Mouse (Mus musculus) midbrain, postnatal 0 days (tissue): ENCODE data around the gene Eid1. TPM values are rescaled to one million over a fixed set of nuclear protein-coding genes. Genes with fewer than 3 reads are reported as not detected.
A peak's percentile ranks its signal among the peaks of the same experiment; 100 is the strongest.

Experiments
- ATAC-seq: fragments of 200-750 bp; cut with Nextera tagmentation; 2 replicates; pipeline ENCODE4 v1.8.0; 2017; ENCODE audit warnings: moderate number of reproducible peaks, mild to moderate bottlenecking, moderate TSS enrichment, moderate library complexity; ENCODE audit not compliant: low FRiP score
- DNase-seq: peaks from one replicate; pipeline ENCODE4 v3.0.0-alpha.2; 2015; ENCODE audit warnings: low spot score
- H3K27ac ChIP-seq: fragments of 300-500 bp; sonication (generic); 2 replicates; pipeline ENCODE4 v1.5.1; 2014; ENCODE audit warnings: low read depth, mild to moderate bottlenecking, low read length, mixed read lengths
- H3K27me3 ChIP-seq: fragments of 300-500 bp; sonication (generic); 2 replicates; pipeline ENCODE4 v1.6.1; 2014; ENCODE audit warnings: low read length, control low read depth, mixed read lengths; ENCODE audit not compliant: insufficient read depth
- H3K36me3 ChIP-seq: fragments of 300-500 bp; sonication (generic); 2 replicates; pipeline ENCODE4 v1.6.1; 2014; ENCODE audit warnings: low read length, control low read depth, mixed read lengths; ENCODE audit not compliant: insufficient read depth
- H3K4me1 ChIP-seq: fragments of 300-500 bp; sonication (generic); 2 replicates; pipeline ENCODE4 v1.6.1; 2014; ENCODE audit warnings: mild to moderate bottlenecking, control low read depth, antibody characterized with exemption, low read length, mixed read lengths; ENCODE audit not compliant: insufficient read depth
- H3K4me2 ChIP-seq: fragments of 300-500 bp; sonication (generic); 2 replicates; pipeline ENCODE4 v1.6.1; 2014; ENCODE audit warnings: low read depth, mild to moderate bottlenecking, low read length, mixed read lengths; ENCODE audit not compliant: poor library complexity, severe bottlenecking
- H3K4me3 ChIP-seq: fragments of 300-500 bp; sonication (generic); 2 replicates; pipeline ENCODE4 v1.5.1; 2014; ENCODE audit warnings: low read depth, mild to moderate bottlenecking, low read length, moderate library complexity
- H3K9ac ChIP-seq: fragments of 300-500 bp; sonication (generic); replicated peaks from 2 replicates; pipeline ENCODE4 v1.6.1; 2014; ENCODE audit warnings: mild to moderate bottlenecking, low read length, moderate library complexity, mixed read lengths; ENCODE audit not compliant: poor library complexity, severe bottlenecking
- H3K9me3 ChIP-seq: fragments of 300-500 bp; sonication (generic); 2 replicates; pipeline ENCODE4 v1.6.1; 2016; ENCODE audit warnings: low read length, control low read depth
- CTCF ChIP-seq: IDR thresholded peaks from 2 replicates; pipeline ENCODE4 v1.5.1; 2016; ENCODE audit warnings: antibody characterized with exemption, mild to moderate bottlenecking
- WGBS: fragments of 180-500 bp; shearing (Covaris S2); extraction: QIAGEN DNeasy Blood & Tissue Kit; methylation state at CpG from one replicate; pipeline ENCODE4 v1.1.7; 2014; 5-methylcytosine and 5-hydroxymethylcytosine counted together
- polyA plus RNA-seq: library from polyadenylated mRNA; unstranded; fragments of >200 nt; fragmentation: Nextera tagmentation; extraction: Ambion mirVana; gene quantifications from 2 replicates; pipeline ENCODE4 v1.2.1, GENCODE M21; 2015
- total RNA-seq: library from RNA; depleted of rRNA; stranded (reverse); fragments of >200 nt; gene quantifications from 2 replicates; pipeline ENCODE4 v1.2.3, GENCODE M21; 2014; rRNA removed

The Eid1 gene
- total RNA-seq, result 428 and 544 TPM in 2 replicates
- 421 and 465 TPM in 2 replicates for polyA plus RNA-seq

- Histone ChIP-seq H3K9ac (peak within 1 kb of the TSS; percentile 96), H3K4me1 (no peaks in the 10 kb centered on the region), H3K4me2 (peak within 1 kb of the TSS; percentile 53), H3K27me3 (no peaks in the 10 kb centered on the region), H3K9me3 (no peaks in the 10 kb centered on the region), H3K27ac (peak within 1 kb of the TSS; percentile 98), H3K36me3 (no peaks in the 10 kb centered on the region), H3K4me3 (peak within 1 kb of the TSS; percentile 91)
- DNase-seq, result peak; percentile 94
- 0% methylated on average over 55 of the region's 79 CpGs for WGBS
- no peak; the same call in 1 of the 2 replicates for TF ChIP-seq CTCF
- ATAC-seq, result peak; percentile 97
Observed at GRCm38 (mm10) chr2:125672957-125673631, at the start of gene Eid1. Gene Eid1 (plus strand): TSS chr2:125673095.

- H3K36me3 ChIP-seq, result peaks cover 4% of the 10 kb centered on the region; the same call in 1 of the 2 replicates
- no peak overlapping the region for H3K4me2 ChIP-seq
- no peak overlapping the region for H3K4me3 ChIP-seq
- no peaks in the 10 kb centered on the region for H3K27me3 ChIP-seq
- no peak for TF ChIP-seq CTCF
- 95% methylated on average over 15 of the region's 15 CpGs for WGBS
- no peak for ATAC-seq
- no peaks in the 10 kb centered on the region for H3K4me1 ChIP-seq
- H3K9me3 ChIP-seq, result no peaks in the 10 kb centered on the region
- no peak for DNase-seq
- no peak overlapping the region for H3K9ac ChIP-seq
- H3K27ac ChIP-seq, result no peak overlapping the region
Observed at GRCm38 (mm10) chr2:125623211-125623610, 49.7 kb upstream of the Eid1 start.

- WGBS, result 15% methylated on average over 9 of the region's 9 CpGs
- DNase-seq (no peak), ATAC-seq (no peak)
- TF ChIP-seq CTCF, result no peak
- no peaks in the 10 kb centered on the region for H3K4me1 ChIP-seq
- H3K9me3 ChIP-seq, result no peaks in the 10 kb centered on the region
- H3K4me3 ChIP-seq, result peak overlapping the region; percentile 55
- H3K27ac ChIP-seq, result no peak overlapping the region
- H3K27me3 ChIP-seq, result no peaks in the 10 kb centered on the region
- peak overlapping the region; percentile 37; the same call in 1 of the 2 replicates for H3K9ac ChIP-seq
- peak overlapping the region; percentile 64 for H3K4me2 ChIP-seq
- peaks cover 4% of the 10 kb centered on the region; the same call in 1 of the 2 replicates for H3K36me3 ChIP-seq
Observed at GRCm38 (mm10) chr2:125624127-125624685, 48.7 kb upstream of the Eid1 start.

- TF ChIP-seq CTCF, result peak; percentile 71
- DNase-seq (peak; percentile 97), ATAC-seq (peak; percentile 99)
- H3K36me3 ChIP-seq, result peaks cover under 1% of the 10 kb centered on the region; the same call in 1 of the 2 replicates
- no peaks in the 10 kb centered on the region for H3K9me3 ChIP-seq
- no peaks in the 10 kb centered on the region for H3K4me1 ChIP-seq
- 0% methylated on average over 49 of the region's 50 CpGs for WGBS
- peak within 1 kb of the TSS; percentile 37; the same call in 1 of the 2 replicates for H3K9ac ChIP-seq
- peak within 1 kb of the TSS; percentile 55 for H3K4me3 ChIP-seq
- H3K4me2 ChIP-seq, result peak within 1 kb of the TSS; percentile 64
- no peaks in the 10 kb centered on the region for H3K27me3 ChIP-seq
- H3K27ac ChIP-seq, result no peak within 1 kb of the TSS
Observed at GRCm38 (mm10) chr2:125624837-125625351, 48.0 kb upstream of the Eid1 start, which contains the start of gene Cep152. Gene Cep152 (minus strand): TSS chr2:125625113.

GRCm38 (mm10) chr2:125626536-125626935 is 46.4 kb upstream of the Eid1 start:
- no peaks in the 10 kb centered on the region for H3K4me1 ChIP-seq
- no peaks in the 10 kb centered on the region for H3K9me3 ChIP-seq
- H3K27me3 ChIP-seq, result no peaks in the 10 kb centered on the region
- no peak for TF ChIP-seq CTCF
- no peak for DNase-seq
- no peak overlapping the region for H3K4me2 ChIP-seq
- H3K36me3 ChIP-seq, result no peaks in the 10 kb centered on the region
- WGBS, result 88% methylated on average over 4 of the region's 4 CpGs
- ATAC-seq, result no peak
- H3K9ac ChIP-seq, result no peak overlapping the region
- no peak overlapping the region for H3K4me3 ChIP-seq
- H3K27ac ChIP-seq, result no peak overlapping the region

- no peak overlapping the region for H3K27ac ChIP-seq
- no peak overlapping the region for H3K4me3 ChIP-seq
- no peaks in the 10 kb centered on the region for H3K4me1 ChIP-seq
- WGBS, result 85% methylated on average over 6 of the region's 6 CpGs
- no peak for TF ChIP-seq CTCF
- H3K9ac ChIP-seq, result no peak overlapping the region
- no peaks in the 10 kb centered on the region for H3K27me3 ChIP-seq
- H3K36me3 ChIP-seq, result no peaks in the 10 kb centered on the region
- H3K9me3 ChIP-seq, result no peaks in the 10 kb centered on the region
- ATAC-seq, result no peak
- no peak for DNase-seq
- H3K4me2 ChIP-seq, result no peak overlapping the region
Observed at GRCm38 (mm10) chr2:125628487-125628886, 44.4 kb upstream of the Eid1 start.
